Mouse (Mus musculus) myocyte (in vitro differentiated cells): ENCODE data around the gene Cdk12. TPM values are rescaled to one million over a fixed set of nuclear protein-coding genes. Genes with fewer than 3 reads are reported as not detected.

Experiments
- H3K27me3 ChIP-seq: one replicate; pipeline ENCODE4 v1.6.1; 2011; ENCODE audit not compliant: control insufficient read depth, insufficient read depth, insufficient read length
- H3K36me3 ChIP-seq: one replicate; pipeline ENCODE4 v1.6.1; 2011; ENCODE audit not compliant: control insufficient read depth, insufficient read depth
- H3K4me2 ChIP-seq: one replicate; pipeline ENCODE4 v1.6.1; 2011; ENCODE audit warnings: low read depth, control low read depth
- H3K4me3 ChIP-seq: one replicate; pipeline ENCODE4 v1.5.1; 2011; ENCODE audit warnings: mild to moderate bottlenecking, control low read depth, moderate library complexity
- H3K79me2 ChIP-seq: one replicate; pipeline ENCODE4 v1.6.1; 2011; ENCODE audit not compliant: control insufficient read depth, insufficient read depth
- H3ac ChIP-seq: one replicate; pipeline ENCODE4 v1.6.1; 2011; ENCODE audit not compliant: control insufficient read depth, insufficient read length
- CEBPB ChIP-seq: IDR thresholded peaks from 2 replicates; pipeline ENCODE4 v1.6.1; 2011; ENCODE audit warnings: mild to moderate bottlenecking, moderate library complexity; ENCODE audit not compliant: poor library complexity, insufficient read depth, severe bottlenecking
- E2F4 ChIP-seq: IDR thresholded peaks from one replicate; pipeline ENCODE4 v1.6.1; 2011; ENCODE audit warnings: mild to moderate bottlenecking, control low read depth, moderate library complexity; ENCODE audit not compliant: insufficient read depth
- MAX ChIP-seq: IDR thresholded peaks from one replicate; pipeline ENCODE4 v1.6.1; 2011; ENCODE audit warnings: low read depth, mild to moderate bottlenecking, control low read depth
- MYOD1 ChIP-seq, 3 experiments: IDR thresholded peaks; one replicate each; pipeline ENCODE4 v1.6.1; 2011; ENCODE audit warnings: control low read depth in 2 of 3, low read depth in 2 of 3, mild to moderate bottlenecking in 2 of 3, moderate library complexity in 1 of 3; ENCODE audit not compliant: insufficient read length in 2 of 3, control insufficient read depth in 1 of 3
- MYOG ChIP-seq, 3 experiments: IDR thresholded peaks; one replicate each; pipeline ENCODE4 v1.6.1; 2011; ENCODE audit warnings: control low read depth in 2 of 3, low read depth in 2 of 3, mild to moderate bottlenecking in 2 of 3; ENCODE audit not compliant: insufficient read length in 2 of 3, control insufficient read depth in 1 of 3, insufficient read depth in 1 of 3
- POLR2A ChIP-seq: IDR thresholded peaks from one replicate; pipeline ENCODE4 v1.6.1; 2011; ENCODE audit warnings: low read depth, mild to moderate bottlenecking, control low read depth, moderate library complexity; ENCODE audit not compliant: insufficient read length
- POLR2AphosphoS2 ChIP-seq: IDR thresholded peaks from one replicate; pipeline ENCODE4 v1.6.1; 2011; ENCODE audit warnings: low read depth, control low read depth; ENCODE audit not compliant: insufficient read length
- REST ChIP-seq: IDR thresholded peaks from one replicate; pipeline ENCODE4 v1.6.1; 2011; ENCODE audit warnings: mild to moderate bottlenecking, control low read depth, moderate library complexity; ENCODE audit not compliant: insufficient read depth, insufficient read length
- SRF ChIP-seq: IDR thresholded peaks from one replicate; pipeline ENCODE4 v1.6.1; 2011; ENCODE audit warnings: low read depth; ENCODE audit not compliant: control insufficient read depth, insufficient read length
- TCF12 ChIP-seq: IDR thresholded peaks from one replicate; pipeline ENCODE4 v1.6.1; 2011; ENCODE audit warnings: mild to moderate bottlenecking, control low read depth; ENCODE audit not compliant: poor library complexity, insufficient read depth, severe bottlenecking
- TCF3 ChIP-seq: IDR thresholded peaks from one replicate; pipeline ENCODE4 v1.6.1; 2011; ENCODE audit warnings: low read depth, control low read depth; ENCODE audit not compliant: insufficient read length
- USF1 ChIP-seq: IDR thresholded peaks from one replicate; pipeline ENCODE4 v1.6.1; 2011; ENCODE audit warnings: low read depth, mild to moderate bottlenecking, control low read depth, moderate library complexity
- polyA plus RNA-seq: library from polyadenylated mRNA; unstranded; fragments of >200 nt; fragmentation: generic; extraction: Trizol; gene quantifications from one replicate; pipeline ENCODE4 v1.2.1, GENCODE M21; 2012; ENCODE audit warnings: missing spikeins

Gene Cdk12
- polyA plus RNA-seq, 1 experiment, result 7.3 TPM

DNA sequence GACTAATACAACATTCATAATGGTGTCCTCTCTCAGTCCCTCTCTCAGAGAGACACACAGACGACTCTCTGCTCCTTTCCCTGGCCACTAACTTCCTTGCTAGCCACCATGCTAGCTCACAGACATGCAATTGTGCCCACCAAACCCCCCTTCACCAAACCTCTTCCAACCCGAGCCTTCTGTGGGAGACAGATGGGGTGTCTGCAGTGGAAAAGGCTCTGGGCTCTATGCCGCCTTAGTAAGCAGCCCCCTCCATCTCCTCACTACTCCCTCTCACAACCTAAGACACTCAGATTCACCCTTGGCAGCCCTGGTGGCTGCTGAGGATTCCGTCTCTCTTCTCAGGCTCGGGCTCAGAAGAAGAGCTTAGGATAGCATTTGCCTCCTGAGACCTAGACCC lies 84.7 kb downstream of the Cdk12 start:
- H3ac ChIP-seq, result no peak overlapping the region
- H3K27me3 ChIP-seq, result peaks cover 31% of the 10 kb centered on the region
- no peak overlapping the region for H3K4me2 ChIP-seq
- TF ChIP-seq E2F4 (no peak), MYOD1 (IDR thresholded peaks at IDR 0.05; ENCODE audit: control insufficient read depth in 1 of 3, insufficient read length in 2 of 3, low read depth in 2 of 3) (no peak), USF1 (no peak), TCF3 (no peak), POLR2A (no peak), CEBPB (no peak), REST (no peak), MYOG (IDR thresholded peaks at IDR 0.05; ENCODE audit: control insufficient read depth in 1 of 3, insufficient read depth in 1 of 3, insufficient read length in 2 of 3, low read depth in 2 of 3) (no peak), TCF12 (no peak), SRF (no peak), POLR2AphosphoS2 (no peak), MAX (no peak)
- no peak overlapping the region for H3K4me3 ChIP-seq
- H3K36me3 ChIP-seq, result no peaks in the 10 kb centered on the region
- no peaks in the 10 kb centered on the region for H3K79me2 ChIP-seq

DNA sequence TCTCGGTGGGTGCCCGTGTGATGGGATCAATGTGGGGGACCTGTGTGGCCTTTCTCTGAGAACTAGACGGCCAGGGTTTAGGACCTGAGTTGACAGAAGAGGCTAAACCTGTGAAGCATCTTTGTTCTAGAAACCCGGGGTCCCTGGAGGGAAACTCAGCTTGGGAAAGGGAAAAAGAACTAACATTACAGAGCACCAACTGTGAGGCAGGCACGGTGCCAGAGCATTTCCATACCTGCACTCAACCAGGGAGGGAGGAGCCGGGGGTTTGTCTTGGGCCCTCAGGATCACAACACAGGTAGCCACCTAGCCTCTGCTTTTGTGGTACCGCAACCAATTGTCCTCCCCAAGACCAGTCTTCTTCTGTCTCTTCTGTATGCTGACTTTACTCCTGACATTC lies 85.1 kb downstream of the Cdk12 start:
- no peak for TF ChIP-seq REST
- TF ChIP-seq CEBPB, result no peak
- no peak for TF ChIP-seq POLR2AphosphoS2
- TF ChIP-seq TCF12, result no peak
- no peak for TF ChIP-seq SRF
- no peak for TF ChIP-seq MYOG (IDR thresholded peaks at IDR 0.05; ENCODE audit: control insufficient read depth in 1 of 3, insufficient read depth in 1 of 3, insufficient read length in 2 of 3, low read depth in 2 of 3)
- TF ChIP-seq MAX, result no peak
- TF ChIP-seq TCF3, result no peak
- TF ChIP-seq USF1, result no peak
- TF ChIP-seq POLR2A, result no peak
- no peak for TF ChIP-seq E2F4
- no peak for TF ChIP-seq MYOD1 (IDR thresholded peaks at IDR 0.05; ENCODE audit: control insufficient read depth in 1 of 3, insufficient read length in 2 of 3, low read depth in 2 of 3)
- no peak overlapping the region for H3K4me2 ChIP-seq
- no peaks in the 10 kb centered on the region for H3K36me3 ChIP-seq
- H3K4me3 ChIP-seq, result no peak overlapping the region
- H3K79me2 ChIP-seq, result no peaks in the 10 kb centered on the region
- H3K27me3 ChIP-seq, result peaks cover 31% of the 10 kb centered on the region
- no peak overlapping the region for H3ac ChIP-seq

DNA sequence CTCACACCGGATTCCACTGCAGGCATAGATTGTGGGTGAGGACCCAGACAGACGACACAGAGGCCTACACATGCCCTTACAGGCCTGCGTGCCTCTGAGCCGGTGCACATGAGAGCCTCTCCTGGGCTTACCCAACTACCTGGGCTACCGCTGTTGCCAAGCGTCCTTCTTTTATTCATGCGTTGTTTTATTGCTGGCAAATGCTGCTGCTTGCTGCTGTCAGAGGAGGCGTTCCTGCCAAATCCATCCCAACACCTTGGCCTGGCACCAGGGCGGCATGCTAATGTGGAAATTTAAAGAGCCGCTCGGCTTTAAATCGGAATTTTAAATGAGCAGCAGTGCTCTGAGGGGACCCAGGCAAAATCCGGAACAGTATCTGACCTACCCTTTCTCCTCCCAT lies 87.0 kb downstream of the Cdk12 start:
- TF ChIP-seq USF1 (no peak), E2F4 (no peak), REST (no peak), TCF12 (no peak), POLR2AphosphoS2 (no peak)
- no peaks in the 10 kb centered on the region for H3K79me2 ChIP-seq
- no peak overlapping the region for H3K4me2 ChIP-seq
- H3K4me3 ChIP-seq, result no peak overlapping the region
- no peak overlapping the region for H3ac ChIP-seq
- no peaks in the 10 kb centered on the region for H3K36me3 ChIP-seq
- H3K27me3 ChIP-seq, result peaks cover 31% of the 10 kb centered on the region

DNA sequence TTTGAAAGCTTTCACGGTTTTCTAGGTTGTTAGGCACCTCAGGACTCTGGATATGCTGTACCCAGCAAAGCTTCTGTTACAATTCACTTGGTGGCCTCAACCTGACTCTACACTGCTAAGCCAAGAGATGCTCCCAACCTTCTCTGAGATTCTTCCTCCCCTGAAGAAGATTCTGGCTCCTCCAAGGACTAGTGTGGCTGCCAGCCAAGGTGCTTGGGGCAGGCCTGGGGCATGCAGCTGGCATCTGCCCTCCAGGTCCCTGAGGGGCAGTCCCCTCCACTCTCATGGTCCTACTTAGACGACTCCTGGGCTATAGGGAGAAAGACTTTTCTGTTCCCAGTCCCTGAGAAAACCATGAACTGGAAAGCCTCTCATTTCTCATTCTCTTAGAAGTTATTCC lies 88.0 kb downstream of the Cdk12 start:
- Histone ChIP-seq H3K79me2 (no peaks in the 10 kb centered on the region), H3K27me3 (peaks cover 31% of the 10 kb centered on the region), H3ac (no peak overlapping the region), H3K36me3 (no peaks in the 10 kb centered on the region), H3K4me3 (no peak overlapping the region), H3K4me2 (no peak overlapping the region)
- TF ChIP-seq MAX, result no peak

DNA sequence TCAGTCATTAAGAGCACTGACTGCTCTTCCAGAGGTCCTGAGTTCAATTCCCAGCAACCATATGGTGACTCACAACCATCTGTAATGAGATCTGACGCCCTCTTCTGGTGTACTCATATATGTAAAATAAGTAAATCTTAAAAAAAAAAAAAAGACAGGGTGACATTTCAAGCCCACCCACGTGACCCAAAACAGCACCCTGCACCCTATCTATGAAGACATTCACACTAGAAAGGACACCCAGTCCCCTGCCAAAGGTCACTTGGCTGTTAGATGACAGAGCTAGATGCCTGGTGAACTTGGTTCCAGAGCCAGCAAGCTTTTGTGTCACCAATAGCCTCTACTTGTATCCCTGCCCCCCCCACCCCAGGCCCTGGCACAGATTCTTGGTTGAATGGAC lies 90.2 kb downstream of the Cdk12 start:
- TF ChIP-seq MYOG (IDR thresholded peaks at IDR 0.05; ENCODE audit: control insufficient read depth in 1 of 3, insufficient read depth in 1 of 3, insufficient read length in 2 of 3, low read depth in 2 of 3), result no peak
- no peak for TF ChIP-seq TCF3
- no peak for TF ChIP-seq REST
- TF ChIP-seq MYOD1 (IDR thresholded peaks at IDR 0.05; ENCODE audit: control insufficient read depth in 1 of 3, insufficient read length in 2 of 3, low read depth in 2 of 3), result no peak
- TF ChIP-seq USF1, result no peak
- no peak for TF ChIP-seq POLR2A
- no peak for TF ChIP-seq E2F4
- no peak for TF ChIP-seq MAX
- TF ChIP-seq CEBPB, result no peak
- TF ChIP-seq SRF, result no peak
- TF ChIP-seq TCF12, result no peak
- no peak for TF ChIP-seq POLR2AphosphoS2
- no peaks in the 10 kb centered on the region for H3K36me3 ChIP-seq
- H3K27me3 ChIP-seq, result peaks cover 31% of the 10 kb centered on the region
- H3K4me3 ChIP-seq, result no peak overlapping the region
- H3K79me2 ChIP-seq, result no peaks in the 10 kb centered on the region
- no peak overlapping the region for H3ac ChIP-seq
- no peak overlapping the region for H3K4me2 ChIP-seq
